Mouse (Mus musculus) bone marrow, adult 2 months (tissue): ENCODE measurements at regions not wholly inside any gene's neighbourhood (a gene's known extent, or its start where the extent isn't known, plus 50 kb on each side); places are given as distances from the start of the nearest gene placed in this dataset.

Experiments used
- CTCF ChIP-seq: fragments of 200-500 bp; IDR thresholded peaks from 2 replicates; pipeline ENCODE4 v1.5.1; 2011; ENCODE audit warnings: low read length, control low read depth; ENCODE audit not compliant: control insufficient read depth, insufficient read depth
- POLR2A ChIP-seq: fragments of 200-500 bp; IDR thresholded peaks from 2 replicates; pipeline ENCODE4 v1.6.1; 2011; ENCODE audit warnings: low read depth, mild to moderate bottlenecking, control low read depth, low read length, borderline replicate concordance; ENCODE audit not compliant: control insufficient read depth

- no peak for TF ChIP-seq CTCF
- TF ChIP-seq POLR2A, result no peak
These were observed 344.7 kb downstream of the Slc4a3 start for GRCm38 (mm10) chr1:75890636-75891276.
